Mouse (Mus musculus) fibroblast of lung, adult 2 months (primary cell): ENCODE results near the gene Tsc22d3.
A peak's percentile ranks its signal among the peaks of the same experiment; 100 is the strongest.
"Not testable (repeated sequence)": the region's sequence is repeated elsewhere in the genome, so short reads cannot be mapped to it uniquely, and the experiment has no call there.

Source experiments
- DNase-seq: peaks from one replicate; pipeline ENCODE4 v3.0.0-alpha.2; 2011; ENCODE audit warnings: low read depth

Tsc22d3 gene

DNA sequence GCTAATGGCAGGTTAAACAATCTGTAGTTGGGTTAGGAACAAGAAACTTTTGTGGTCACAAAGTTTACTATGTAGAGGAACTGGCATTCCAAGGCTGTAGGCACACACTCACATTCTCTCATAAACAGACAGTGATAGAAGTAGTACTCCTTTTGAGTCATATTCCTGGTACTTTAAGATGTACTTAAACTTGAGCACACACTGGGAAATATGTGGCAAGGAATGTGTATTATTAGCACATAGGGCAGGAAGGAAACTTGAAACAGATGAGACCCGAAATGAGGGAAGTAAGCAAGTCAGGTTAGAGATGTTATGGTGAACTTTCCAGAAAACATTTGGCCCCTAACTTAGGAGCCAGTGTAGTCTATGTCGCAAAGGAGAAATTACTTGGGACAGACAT lies 34.7 kb downstream of the Tsc22d3 start:
- no peak for DNase-seq

DNA sequence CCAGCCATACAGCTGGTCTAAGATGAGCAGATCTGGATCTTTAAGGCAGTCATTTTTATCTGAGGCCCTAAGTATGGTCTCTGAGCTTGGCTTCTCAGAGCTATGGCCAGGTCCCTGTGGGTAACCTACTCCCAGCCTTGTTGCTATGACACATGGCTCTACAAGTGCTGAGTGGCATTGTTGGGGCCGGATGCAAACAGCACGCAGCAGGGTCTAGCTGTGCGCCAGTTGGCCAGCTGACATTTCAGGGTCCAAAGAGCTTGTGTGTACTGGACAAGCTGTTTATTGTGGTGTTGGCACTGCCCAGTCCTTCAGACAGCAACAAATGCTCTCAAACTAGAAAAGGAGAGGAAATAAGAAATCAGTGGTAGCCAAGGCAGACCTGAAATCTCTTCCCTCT lies 35.2 kb downstream of the Tsc22d3 start:
- no peak for DNase-seq

DNA sequence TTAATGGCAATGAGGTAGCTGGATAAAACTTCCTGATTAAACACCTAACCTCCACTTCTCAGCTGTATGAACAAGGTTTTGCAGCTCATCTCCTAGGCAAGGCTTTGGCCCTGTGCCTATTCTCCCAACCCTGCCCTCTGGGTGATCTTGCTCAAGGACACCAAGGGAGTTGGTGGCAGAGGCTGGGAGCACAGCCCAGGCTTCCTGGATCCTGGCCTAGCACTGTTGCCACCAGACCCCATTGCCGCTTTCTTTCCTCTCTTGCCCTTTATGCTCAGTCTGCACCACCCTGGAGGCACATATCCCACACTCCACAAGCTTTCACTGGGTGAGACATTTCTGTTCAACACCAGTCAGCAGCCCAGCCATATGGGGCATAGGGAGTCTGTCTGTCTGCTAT lies 35.7 kb downstream of the Tsc22d3 start:
- no peak for DNase-seq

DNA sequence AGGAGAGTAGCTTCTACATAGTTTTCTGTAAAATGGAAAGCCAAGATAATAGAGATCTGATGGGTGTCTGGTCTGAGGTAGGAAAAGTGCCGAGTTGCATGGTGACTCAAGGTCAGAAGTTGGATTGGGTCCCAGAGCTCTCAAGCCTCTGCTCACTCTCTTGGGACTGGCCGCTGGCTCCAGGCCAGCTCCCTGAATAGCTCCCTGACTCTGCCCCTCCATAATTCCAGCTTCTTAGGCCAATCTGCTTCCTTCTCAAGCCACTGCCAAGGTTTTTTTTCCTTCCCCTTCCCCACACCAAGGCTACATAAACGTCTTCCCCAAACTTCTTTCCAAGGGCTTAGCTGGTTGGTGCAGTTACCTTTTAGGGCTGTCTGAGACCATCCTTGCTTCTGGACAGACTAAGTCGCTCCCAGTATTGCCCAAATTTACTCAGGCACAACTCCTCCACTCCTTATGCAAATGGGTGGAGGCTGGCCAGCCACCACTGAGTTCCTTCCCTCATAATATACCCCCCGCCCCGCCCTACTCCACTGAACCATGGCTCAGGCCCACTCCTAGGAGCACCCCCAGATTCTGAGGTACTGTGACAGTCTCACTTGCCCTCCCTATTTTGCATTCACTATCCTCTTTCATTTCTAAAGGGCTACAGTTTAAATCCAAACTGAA lies 42.1 kb downstream of the Tsc22d3 start:
- no peak for DNase-seq

DNA sequence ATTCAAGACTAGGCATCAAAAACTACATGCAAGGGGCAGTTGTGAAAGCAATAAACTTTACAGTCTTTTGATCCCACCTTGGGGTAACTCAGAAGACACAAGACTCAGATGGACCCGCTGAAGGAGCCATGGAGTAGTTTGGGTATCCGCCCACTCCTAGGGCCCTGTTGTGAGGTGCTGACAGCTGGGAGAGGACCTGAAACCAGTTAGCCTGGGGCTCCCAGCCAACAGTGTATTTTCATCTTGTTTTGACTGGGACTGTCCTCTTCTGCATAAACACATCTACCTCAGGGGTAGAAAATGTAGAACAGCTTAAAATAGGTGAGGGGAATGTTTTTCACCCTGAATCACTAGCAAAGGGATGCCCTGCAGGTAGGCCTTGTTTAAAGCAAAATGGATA lies 44.5 kb downstream of the Tsc22d3 start:
- no peak for DNase-seq

DNA sequence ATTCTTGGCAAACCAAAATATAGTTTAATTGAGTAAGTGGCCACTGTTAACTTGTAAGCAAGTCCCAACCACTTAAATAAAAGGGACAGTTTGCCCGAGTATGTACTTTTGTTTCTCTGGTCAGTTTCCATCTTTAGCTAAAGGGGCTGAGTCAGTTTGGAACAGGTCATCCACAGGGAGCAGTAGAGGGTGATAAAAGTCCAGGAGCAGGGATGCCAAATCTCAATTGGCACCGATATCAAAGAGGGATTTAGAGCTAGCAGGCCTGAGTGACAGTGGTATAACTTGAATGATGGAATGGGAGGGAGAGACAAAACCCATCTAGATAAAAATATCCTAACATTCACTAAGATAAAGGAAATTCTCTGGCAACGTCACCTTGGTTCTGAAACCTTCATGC lies 45.0 kb downstream of the Tsc22d3 start:
- DNase-seq: no peak

DNA sequence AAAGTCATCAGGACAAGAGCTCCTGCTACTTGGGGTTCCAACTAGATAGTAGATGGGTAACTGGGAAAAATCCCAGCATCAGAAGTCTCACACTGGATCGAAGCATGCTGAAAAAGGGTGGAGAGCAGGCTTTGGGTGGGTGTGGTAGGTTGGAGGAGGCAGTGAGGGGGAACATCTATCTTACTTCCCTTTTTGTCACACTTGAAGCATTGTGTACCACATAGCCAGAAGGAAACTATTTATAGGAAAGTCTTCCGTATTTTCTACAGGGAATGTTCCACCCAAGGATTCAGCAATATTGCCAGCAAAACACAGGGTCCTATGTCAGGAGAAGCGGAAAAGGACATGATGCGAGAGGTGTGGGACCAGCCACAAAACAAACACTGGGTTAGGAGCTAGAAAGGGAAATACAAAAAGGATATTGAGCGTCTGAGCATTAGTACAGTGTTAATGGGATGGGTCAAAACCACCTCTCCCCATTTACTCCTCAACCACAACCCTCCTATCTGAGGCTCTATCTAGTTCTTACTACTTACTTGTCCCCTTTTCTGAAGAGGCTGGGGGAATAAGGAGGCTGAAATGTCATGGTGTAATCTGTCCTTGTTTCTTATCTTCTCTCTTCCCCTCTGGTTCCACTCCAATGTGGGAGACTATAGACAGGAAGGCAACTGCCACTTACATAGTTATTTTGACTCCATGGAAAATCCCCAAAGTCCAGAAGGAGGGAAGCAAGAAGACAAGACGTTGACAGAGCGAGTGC lies 52.6 kb downstream of the Tsc22d3 start:
- no peak for DNase-seq

DNA sequence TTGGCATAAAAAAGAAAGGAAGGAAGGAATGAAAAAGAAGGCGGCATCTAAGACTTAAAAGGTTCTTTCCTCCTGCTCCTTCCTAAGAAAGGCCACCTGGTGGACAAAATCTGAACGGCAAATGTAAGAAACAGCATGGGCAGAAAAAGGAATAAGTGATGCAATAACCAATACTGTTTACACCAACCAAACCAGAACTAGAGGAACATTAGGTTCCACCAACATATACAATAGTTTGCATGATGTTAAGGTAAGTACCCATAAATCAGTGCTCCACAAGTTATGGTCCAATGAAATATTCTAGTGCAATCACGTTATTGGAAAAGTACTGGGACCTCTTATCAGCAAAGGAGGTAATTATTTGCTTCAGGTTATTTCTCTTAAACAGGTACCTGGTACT lies 55.7 kb downstream of the Tsc22d3 start:
- DNase-seq: no peak

DNA sequence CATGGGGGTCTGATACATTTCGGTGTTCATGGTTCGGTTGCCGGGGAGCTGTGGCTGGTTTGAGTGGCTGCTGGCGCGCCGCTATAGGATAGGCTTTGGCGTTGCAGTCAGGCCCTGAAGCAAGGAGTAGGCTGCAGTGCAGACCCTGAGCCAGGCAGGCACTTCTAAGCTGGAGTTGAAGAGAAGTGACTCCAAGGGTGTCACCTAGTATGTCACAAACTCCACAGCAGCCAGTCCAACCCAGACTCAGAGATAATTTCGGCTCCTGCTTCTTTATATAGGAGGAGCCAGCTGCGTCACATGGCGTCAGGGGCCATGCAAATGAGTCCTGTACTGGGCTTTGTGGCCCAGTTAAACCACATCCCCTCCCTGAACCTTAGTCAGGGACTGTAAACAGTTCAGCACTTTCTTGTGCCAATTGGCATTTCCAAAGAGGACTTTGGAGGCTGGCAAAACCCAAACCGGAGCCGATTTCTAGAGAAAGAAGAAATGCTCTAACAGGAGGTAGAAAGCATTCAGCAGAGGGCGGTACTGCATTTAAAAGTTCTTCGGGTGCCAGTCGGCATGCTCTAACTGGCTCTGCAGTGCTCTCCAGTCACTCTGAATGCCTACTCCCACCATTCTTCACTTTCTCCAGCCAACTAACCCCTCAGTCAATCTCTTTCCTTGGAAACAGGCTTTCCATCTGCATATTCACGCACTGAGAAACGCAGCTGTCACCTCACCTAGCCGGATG lies 57.4 kb downstream of the Tsc22d3 start:
- DNase-seq: peak; percentile 65

DNA sequence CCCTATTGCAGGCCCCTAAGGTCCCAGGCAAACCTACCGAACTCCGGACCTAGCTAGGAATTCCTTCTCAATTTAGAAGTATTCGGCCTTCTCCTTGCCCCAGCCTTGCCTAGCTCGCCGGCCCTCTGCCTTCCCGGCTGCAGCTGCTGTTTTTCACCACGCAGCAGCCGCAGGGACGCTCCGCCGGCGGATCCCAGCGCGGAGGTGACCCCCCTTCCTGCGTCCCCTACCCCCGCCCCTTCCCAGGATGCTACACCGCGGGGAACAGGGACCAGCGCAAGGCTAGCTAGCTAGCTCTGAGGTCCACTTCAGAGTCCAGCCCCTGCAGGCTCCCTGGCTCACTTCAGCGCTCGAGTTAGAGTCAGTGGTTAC lies 58.0 kb downstream of the Tsc22d3 start:
- no peak for DNase-seq

DNA sequence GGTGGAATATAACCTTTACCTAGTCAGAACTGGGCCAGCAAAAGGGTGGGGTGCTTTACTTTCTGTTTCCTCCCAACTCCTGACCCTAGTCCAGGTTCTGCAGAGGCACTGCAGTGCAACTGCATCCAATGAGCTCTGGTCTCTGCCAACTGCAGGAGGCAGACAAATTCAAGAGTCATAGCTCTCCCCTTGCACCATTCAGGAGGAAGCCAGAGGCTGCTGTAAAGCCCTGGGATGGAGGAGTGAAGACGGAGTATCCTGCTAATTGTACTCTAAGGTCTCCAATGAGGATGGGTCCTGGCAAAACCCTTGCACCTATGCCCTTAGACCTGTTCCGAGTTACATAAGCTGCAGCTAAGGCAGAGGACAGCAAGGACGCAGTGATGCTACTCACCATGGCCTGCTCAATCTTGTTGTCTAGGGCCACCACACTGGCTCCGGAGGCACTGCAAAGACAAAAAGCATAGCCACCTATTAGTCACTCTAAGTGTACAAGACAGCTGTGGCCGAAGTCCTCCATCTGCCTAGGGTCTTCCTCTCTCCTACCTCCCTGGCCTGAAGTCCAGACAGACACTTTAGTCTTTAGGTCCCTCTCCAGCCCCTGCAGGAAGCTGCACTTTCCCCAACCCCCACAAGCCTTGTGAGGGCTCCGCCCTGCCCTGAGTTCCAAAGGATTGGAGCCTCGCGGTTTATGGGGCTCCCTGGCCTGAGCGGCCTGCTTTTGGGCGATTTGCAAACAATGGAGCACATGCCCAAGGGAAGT lies 58.6 kb downstream of the Tsc22d3 start:
- DNase-seq: no peak

DNA sequence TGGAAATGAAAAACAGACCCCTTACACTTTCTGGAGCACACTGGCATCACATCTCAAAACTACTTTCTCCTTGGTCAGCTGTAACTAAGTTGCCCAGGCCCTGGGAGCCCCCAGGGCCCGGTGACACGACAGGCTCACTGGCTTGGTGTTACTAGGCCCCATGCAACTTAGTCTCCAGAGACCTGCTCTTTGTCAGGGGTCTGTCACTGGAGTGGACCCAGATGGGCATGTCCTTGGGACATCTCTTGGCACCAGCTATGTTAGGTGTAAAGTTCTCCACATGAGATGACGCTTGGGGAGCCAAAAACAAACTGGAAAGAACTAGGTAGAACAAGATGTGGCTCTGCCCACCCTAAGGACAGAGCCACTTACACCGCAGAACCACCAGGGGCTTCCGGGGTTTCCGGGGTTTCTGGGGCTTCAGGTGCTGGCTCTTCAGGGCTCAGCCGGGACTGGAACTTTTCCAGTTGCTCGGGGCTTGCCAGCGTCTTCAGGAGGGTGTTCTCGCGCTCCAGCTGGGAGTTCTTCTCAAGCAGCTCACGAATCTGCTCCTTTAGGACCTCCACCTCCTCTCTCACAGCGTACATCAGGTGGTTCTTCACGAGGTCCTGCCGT lies 59.9 kb downstream of the Tsc22d3 start:
- no peak for DNase-seq

DNA sequence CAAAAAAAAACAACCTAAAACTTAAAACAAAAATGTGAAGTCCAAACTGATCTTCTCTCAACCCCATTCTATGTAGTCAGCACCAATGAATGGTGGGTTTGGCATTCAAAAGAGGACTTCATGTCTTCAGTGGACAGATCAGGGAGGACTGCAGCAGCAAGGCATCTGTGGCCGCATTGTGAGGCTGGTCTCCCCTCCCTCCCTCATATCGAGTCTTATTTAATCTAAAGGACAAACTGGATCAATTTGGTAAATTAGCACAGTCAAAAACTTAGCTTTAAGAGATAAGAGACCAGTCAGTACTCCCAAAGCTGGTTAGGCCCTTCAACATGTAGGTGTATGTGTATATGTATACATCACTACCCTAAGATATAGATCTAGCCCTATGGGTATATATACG lies 60.6 kb downstream of the Tsc22d3 start:
- DNase-seq: not testable (repeated sequence)

DNA sequence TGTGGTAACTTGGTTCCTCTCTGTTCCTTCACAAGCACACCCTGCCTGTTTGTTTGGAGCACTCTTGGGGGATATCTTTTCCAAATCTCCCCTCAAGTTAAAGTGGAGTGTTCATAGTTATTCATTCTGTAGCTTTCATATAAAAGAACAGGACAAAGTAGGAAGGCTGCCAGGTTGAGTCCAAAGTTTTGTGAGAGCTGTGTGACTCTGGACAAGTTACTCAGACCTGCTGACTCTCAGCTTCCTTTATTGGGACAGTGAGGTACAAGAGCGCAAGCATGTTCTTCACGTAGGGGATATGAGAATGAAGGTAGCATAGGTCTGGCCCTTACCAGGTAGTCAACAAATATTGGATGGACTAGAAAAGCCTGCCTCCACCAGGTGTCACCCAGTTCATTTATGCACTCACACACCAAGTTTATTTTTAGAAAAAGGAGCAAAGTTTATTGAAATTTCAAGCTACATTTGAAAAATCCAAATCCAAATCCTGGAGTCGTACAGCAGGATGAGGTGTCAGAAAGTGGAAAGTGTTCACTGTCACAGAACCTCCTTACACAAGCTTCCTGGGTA lies 61.3 kb downstream of the Tsc22d3 start:
- no peak for DNase-seq

DNA sequence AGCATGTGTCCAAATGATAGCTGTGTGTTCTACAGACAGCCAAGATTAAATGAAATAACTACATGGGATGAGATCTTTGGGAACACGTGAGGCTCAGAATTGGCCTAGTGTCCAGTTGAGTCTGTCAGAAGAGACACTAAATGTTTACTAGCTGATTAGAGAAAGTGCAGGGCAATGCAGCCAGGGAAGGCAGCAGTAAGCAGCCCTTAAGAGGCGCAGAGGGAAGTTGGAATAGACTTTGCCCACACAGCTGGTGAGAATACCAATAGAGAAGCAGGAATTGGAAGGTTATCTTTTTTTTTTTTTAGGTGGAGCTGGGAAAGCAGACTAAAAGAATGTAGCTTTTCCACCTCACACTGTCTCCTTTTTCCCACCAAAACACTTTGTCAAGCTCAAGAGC lies 61.8 kb downstream of the Tsc22d3 start:
- DNase-seq: no peak

DNA sequence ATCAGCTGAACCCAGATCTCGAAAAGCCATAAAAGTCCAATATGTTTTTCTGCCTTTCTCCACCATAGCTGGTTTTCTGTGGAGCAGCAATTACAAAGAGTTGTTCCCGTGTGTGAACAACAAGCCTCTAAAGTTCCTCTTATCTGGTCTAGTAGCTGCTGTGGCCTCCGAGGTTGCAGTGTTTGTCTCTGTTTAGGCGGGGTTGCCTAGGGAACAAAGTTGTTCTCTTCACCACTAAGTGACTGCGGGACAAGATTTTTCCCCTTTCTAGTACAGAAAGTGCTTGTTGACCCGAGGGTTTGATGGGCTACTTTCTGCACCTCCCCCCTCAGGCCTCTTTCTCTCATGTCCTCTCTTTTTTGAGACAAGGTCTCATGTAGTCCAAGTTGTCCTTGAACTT lies 62.8 kb downstream of the Tsc22d3 start:
- no peak for DNase-seq

DNA sequence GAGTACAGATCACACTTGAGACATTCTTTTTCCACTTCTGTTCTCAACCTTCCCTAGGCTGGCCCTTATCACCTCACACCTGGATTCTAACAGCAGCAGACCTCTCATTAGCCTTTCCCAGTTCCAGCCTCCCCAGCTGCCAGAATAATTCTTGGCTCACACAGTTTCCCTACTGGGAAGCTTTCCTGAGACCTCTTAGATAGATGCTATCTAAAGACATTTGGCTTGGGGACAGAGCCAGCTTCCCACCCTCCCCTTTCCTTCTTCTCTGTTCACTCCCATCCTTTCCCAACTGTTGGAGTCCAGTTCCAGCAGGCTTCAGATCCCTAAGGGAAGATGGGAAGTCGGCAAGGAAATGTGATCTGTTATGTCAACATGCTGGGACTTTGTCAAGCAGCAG lies 65.0 kb downstream of the Tsc22d3 start:
- DNase-seq: no peak

DNA sequence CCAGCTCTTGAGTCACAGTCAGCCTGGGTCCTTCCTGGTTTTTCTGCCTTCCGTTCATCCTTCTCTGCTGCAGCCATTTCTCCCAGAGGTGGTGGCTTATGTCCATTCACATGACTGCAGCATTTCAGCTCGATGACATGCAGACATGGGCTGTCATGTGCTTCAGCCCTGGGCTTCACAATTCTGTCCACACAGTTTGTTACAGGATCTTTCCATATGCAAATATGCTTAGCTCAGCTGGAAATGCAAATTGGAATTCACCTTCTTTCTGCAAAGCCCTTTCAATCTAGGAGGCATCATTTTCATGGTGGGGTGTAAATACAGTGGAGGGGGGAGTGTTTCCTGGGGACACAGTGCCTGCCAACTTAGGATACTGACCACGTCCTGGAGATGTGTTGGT lies 66.2 kb downstream of the Tsc22d3 start:
- no peak for DNase-seq

DNA sequence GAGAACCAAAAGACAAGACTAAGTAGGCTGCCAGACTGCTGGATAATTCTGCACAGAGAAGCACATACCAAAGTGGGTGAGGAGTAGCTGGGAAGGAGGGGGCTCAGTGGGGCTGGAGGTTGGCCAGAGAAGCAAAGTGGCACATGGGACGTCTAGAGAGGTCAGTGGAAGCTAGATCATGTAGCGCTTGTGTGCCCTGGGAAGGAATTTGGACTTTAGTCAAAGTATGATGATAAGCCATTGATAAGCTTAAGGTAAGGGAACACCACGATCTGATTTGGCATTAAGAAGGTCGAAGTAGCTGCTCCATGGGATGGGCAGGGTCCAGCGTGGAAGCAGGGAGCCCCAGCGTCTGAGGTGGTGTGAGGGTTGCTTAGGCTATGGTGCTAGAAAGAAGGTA lies 68.1 kb downstream of the Tsc22d3 start:
- DNase-seq: no peak

DNA sequence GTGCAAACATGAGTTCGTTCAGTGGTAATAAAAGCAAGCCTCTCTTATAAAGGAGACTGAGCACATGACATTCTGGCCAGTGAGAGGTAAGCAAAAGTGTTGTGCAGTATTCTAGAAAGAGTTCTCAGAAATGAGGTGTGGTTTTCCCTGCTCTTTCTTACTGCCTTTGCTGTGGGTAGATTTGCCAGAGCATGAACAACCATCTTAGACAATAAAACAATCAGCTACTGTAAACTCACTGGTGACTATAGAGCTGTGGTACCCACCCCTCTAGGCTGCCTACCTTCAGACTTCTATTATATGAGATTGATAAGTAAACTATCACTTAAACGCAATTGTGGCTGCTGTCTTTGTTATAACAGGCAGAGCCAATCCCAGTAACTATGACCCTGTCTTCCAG lies 69.1 kb downstream of the Tsc22d3 start:
- DNase-seq: no peak

DNA sequence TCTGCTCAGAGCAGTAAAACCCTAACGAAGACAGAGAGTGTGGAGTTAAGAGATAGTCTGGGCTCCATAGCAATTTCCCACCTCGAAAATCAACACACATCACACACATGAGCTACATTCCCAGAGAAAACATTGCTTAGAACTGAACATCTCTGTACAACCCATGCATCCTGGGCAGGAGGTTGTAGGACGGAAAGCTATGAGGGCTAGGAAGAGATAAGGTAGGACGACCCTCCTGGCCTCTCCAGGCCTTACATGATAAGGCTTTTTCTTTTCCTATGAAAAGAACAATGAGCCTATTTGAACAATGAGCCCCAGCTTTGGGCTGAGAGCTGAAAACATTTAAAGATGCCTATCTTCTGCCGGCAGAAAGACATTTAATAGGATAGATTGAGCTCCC lies 69.8 kb downstream of the Tsc22d3 start:
- DNase-seq: no peak

DNA sequence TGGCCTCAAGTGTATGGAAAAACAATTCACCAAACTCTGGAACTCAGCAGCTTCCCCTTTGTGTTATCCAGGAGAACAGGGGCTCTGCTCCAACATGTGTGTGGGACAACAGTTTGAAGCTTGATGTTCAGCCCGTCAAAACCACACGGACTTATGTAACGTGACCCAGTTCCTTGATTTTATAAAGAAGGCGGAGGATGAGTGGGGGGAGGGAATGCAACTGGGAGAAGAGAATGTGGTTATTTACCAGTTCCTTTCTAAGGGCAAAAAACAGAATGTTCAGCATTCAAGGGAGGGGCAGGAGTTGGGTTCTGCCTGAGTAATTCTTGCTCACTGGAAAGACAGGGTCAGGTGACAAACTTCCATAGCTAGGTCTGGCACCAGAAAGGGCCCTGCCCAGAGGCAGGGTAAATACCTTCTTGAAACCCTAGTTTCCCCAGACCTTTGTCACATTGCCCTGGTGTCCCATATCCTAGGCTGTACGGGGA lies 71.3 kb downstream of the Tsc22d3 start:
- no peak for DNase-seq
